Mouse (Mus musculus): ENCODE data around the gene Zfp523.

GRCm38 (mm10) chr17:28131156-28131555, 45.8 kb upstream of the Zfp523 start:
- no peak for TF ChIP-seq CTCF (IDR thresholded peaks at IDR 0.05; ENCODE audit: borderline replicate concordance, insufficient read depth, low read depth, low read length)
- TF ChIP-seq POLR2A (IDR thresholded peaks at IDR 0.05; ENCODE audit: borderline replicate concordance, insufficient read depth, low read length) = no peak

Measured in cerebellum, adult 2 months (tissue).